Mouse (Mus musculus) G1E (cell line): ENCODE results near the gene Tmf1.

Source experiments
- CTCF ChIP-seq: IDR thresholded peaks from 2 replicates; pipeline ENCODE4 v1.5.1; 2012; ENCODE audit warnings: low read depth, low read length, inconsistent platforms, mixed read lengths
- GATA1 ChIP-seq: IDR thresholded peaks from 2 replicates; pipeline ENCODE4 v1.6.1; 2012; ENCODE audit warnings: borderline replicate concordance, low read length, inconsistent platforms, mixed read lengths
- GATA2 ChIP-seq: IDR thresholded peaks from 2 replicates; pipeline ENCODE4 v1.6.1; 2012; ENCODE audit warnings: low read depth, low read length, inconsistent platforms, borderline replicate concordance
- POLR2AphosphoS5 ChIP-seq: IDR thresholded peaks from 2 replicates; pipeline ENCODE4 v1.6.1; 2012; ENCODE audit warnings: low read depth, low read length, inconsistent platforms; ENCODE audit not compliant: insufficient replicate concordance
- TAL1 ChIP-seq: conservative IDR thresholded peaks from 2 replicates; pipeline ENCODE4 v1.6.1; 2012; ENCODE audit warnings: low read depth, low read length, inconsistent platforms, mixed read lengths

DNA sequence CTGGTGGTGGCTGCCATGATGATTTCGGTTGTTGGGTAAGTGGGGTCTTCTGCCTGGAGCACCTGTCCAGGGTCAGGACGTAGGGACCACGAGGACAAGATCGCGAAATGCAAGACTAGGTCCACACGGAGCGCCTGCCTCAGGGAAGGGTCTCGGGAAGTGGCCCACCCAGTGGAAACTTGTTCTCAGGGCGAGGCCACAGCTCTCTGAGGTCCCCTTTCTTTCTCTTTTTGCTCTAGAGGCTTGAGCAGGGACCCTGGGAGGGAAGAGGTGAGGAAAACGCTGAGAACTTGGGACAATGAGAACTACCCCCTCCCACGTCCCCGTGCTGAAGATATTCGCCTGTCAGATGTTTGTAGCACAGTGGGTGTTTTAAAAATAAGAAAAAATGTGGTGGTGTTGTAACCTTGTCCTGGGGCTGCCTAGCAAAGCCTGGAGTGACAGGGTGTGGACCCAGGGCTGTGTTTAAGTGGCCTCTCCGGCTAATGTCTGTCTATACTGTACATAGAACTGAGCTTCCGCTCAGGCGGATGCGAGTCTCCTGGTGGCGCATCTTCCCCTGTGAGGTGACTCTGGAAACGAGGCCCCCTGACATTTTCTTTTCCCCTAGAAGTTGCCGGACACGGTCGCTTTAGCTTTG lies 32.2 kb upstream of the Tmf1 start:
- TF ChIP-seq CTCF, result no peak
- no peak for TF ChIP-seq GATA2
- no peak for TF ChIP-seq GATA1
- no peak for TF ChIP-seq TAL1
- TF ChIP-seq POLR2AphosphoS5, result no peak
